Comparison of ENCODE assay signal across 11 mouse cellular contexts in the genomic region with DNA sequence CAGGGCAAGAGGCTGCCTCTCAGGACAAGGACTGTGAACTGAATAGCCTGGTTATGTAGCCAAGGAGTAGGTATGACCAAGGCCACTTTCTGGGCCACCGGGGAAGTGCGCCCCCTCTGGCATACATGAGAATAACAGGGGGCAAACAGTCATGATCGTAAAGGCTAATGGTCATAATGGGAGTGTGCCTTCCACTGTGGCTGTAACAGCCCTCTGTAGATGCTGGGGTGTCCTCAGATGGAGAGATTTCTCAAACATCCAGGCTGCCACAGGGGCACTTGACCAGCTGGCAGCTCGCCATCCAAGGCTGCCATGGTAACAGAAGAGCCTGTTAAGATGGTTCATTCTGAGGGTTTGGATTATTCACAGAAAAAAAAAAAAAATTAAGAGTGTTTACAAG.
DNase-seq lines count a peak whose midpoint lies in the region; ATAC-seq and TF ChIP-seq lines count a peak whose summit lies in the region.
"Had no signal": no experiment of that assay in that cellular context is flagged by ENCODE, and none has a peak within 500 bp of the region (broad histone marks: within the 10 kb centered on the region; RNA-seq: fewer than 3 reads in every experiment).

No protein-coding gene starts in this region.

- no peak overlapping the region for H3K9ac ChIP-seq in midbrain, postnatal 0 days (replicated peaks; ENCODE audit: low read length, poor library complexity, severe bottlenecking)
- H3K9ac ChIP-seq: hindbrain, embryonic 12.5 days; lung, embryonic 15.5 days had no signal

- no peaks in the 10 kb centered on the region for H3K27me3 ChIP-seq in midbrain, postnatal 0 days (ENCODE audit: insufficient read depth, low read length)
- H3K27me3 ChIP-seq in midbrain, embryonic 10.5 days (ENCODE audit: low read depth, poor library complexity, severe bottlenecking): no peaks in the 10 kb centered on the region; the same call in 1 of the 2 replicates
- H3K27me3 ChIP-seq: hindbrain, embryonic 12.5 days; lung, embryonic 15.5 days had no signal

- H3K4me1 ChIP-seq in midbrain, postnatal 0 days (ENCODE audit: insufficient read depth, low read length): 0 out of 2 replicates have a peak, but pooled peaks cover 3% of the 10 kb centered on the region
- no peaks in the 10 kb centered on the region for H3K4me1 ChIP-seq in midbrain, embryonic 10.5 days

- peak; percentile 61 for DNase-seq in adrenal gland, postnatal 14 days
- DNase-seq in adrenal gland, adult 18-20 months (ENCODE audit: low spot score in 2 of 2): no peak
- DNase-seq in midbrain, postnatal 0 days (ENCODE audit: low spot score): peak; percentile 69
- DNase-seq in midbrain, embryonic 10.5 days (ENCODE audit: low spot score): no peak
- peak; percentile 78 for DNase-seq in cerebellum, adult 8-10 months
- peak; percentile 51 for DNase-seq in lung, postnatal 10 days
- DNase-seq in urinary bladder, adult 2 months (ENCODE audit: low spot score): no peak
- DNase-seq in natural killer cell, adult 2 months (ENCODE audit: low spot score in 2 of 2): no peak
- DNase-seq: embryo, embryonic 11 days had no signal

- H3K9me3 ChIP-seq in midbrain, postnatal 0 days (ENCODE audit: low read length): no peaks in the 10 kb centered on the region
- H3K9me3 ChIP-seq in midbrain, embryonic 10.5 days (replicated peaks): no peaks in the 10 kb centered on the region; the same call in 1 of the 2 replicates
- H3K9me3 ChIP-seq: hindbrain, embryonic 12.5 days; lung, embryonic 15.5 days had no signal

- ATAC-seq in midbrain, postnatal 0 days (ENCODE audit: low FRiP score): no peak

- TF ChIP-seq CTCF in midbrain, postnatal 0 days (IDR thresholded peaks at IDR 0.05): peak; percentile 72

- 77% methylated on average over 4 of the region's 4 CpGs for WGBS in midbrain, postnatal 0 days
- WGBS in midbrain, embryonic 10.5 days: 77% methylated on average over 4 of the region's 4 CpGs

- H3K4me2 ChIP-seq in midbrain, postnatal 0 days (ENCODE audit: low read depth, low read length, poor library complexity, severe bottlenecking): no peak overlapping the region
- H3K4me2 ChIP-seq: hindbrain, embryonic 12.5 days; lung, embryonic 15.5 days had no signal

- peaks cover 33% of the 10 kb centered on the region for H3K36me3 ChIP-seq in midbrain, postnatal 0 days (ENCODE audit: insufficient read depth, low read length)
- peaks cover 75% of the 10 kb centered on the region for H3K36me3 ChIP-seq in midbrain, embryonic 10.5 days

- H3K27ac ChIP-seq in midbrain, postnatal 0 days (ENCODE audit: low read depth, low read length): no peak overlapping the region
- H3K27ac ChIP-seq in midbrain, embryonic 10.5 days (replicated peaks): no peak overlapping the region
- H3K27ac ChIP-seq: hindbrain, embryonic 12.5 days; lung, embryonic 15.5 days had no signal

- H3K4me3 ChIP-seq in midbrain, postnatal 0 days (ENCODE audit: low read depth, low read length): no peak overlapping the region
- H3K4me3 ChIP-seq in midbrain, embryonic 10.5 days: no peak overlapping the region
- H3K4me3 ChIP-seq: hindbrain, embryonic 12.5 days; lung, embryonic 15.5 days had no signal

Comparison
In these comparisons a context has a peak if more than half of its experiments do, and no peak if none do; other contexts are left out.
1. DNase-seq: peak in adrenal gland, postnatal 14 days (single experiment), midbrain, postnatal 0 days (single experiment), cerebellum, adult 8-10 months (single experiment) and lung, postnatal 10 days (single experiment); none in adrenal gland, adult 18-20 months (0 of 2), midbrain, embryonic 10.5 days (single experiment), urinary bladder, adult 2 months (single experiment) and natural killer cell, adult 2 months (0 of 2).